Mouse (Mus musculus) olfactory bulb, adult 2 months (tissue): ENCODE results near the gene Dnajc5.

Experiments
- CTCF ChIP-seq: fragments of 200-500 bp; IDR thresholded peaks from 2 replicates; pipeline ENCODE4 v1.5.1; 2012; ENCODE audit warnings: low read depth, mild to moderate bottlenecking, low read length, moderate library complexity; ENCODE audit not compliant: insufficient read depth
- POLR2A ChIP-seq: fragments of 200-500 bp; IDR thresholded peaks from 2 replicates; pipeline ENCODE4 v1.6.1; 2012; ENCODE audit warnings: mild to moderate bottlenecking, low read depth, low read length, moderate library complexity; ENCODE audit not compliant: insufficient read depth

DNA sequence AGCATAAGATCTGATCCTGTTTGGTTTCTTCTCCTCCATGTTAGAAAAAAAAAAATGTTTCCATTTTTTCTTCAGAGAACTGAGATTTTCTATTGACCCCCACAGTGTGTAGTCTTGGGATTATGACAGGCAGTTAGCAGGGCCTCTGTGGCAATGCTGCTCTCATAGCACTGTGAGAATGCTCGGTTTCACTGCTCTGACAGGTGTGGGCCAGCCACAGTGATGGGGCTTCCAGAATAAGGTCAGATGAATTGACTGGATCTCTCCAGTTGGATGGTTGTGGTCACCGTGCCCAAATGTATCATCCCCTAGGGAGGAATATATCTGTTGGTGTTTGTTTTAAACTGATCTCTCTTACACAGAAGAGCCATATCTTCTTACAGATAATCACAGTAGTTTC, 11.1 kb upstream of the Dnajc5 start:
- TF ChIP-seq CTCF, result no peak
- TF ChIP-seq POLR2A, result no peak
